Mouse (Mus musculus) neural tube, embryonic 14.5 days (tissue): Measurements from ENCODE around the gene Kcnj3. TPM values are rescaled to one million over a fixed set of nuclear protein-coding genes. Genes with fewer than 3 reads are reported as not detected.
A peak's percentile ranks its signal among the peaks of the same experiment; 100 is the strongest.

Experiments
- ATAC-seq: fragments of 200-750 bp; cut with Nextera tagmentation; 2 replicates; pipeline ENCODE4 v1.8.0; 2017; ENCODE audit warnings: low read depth, mild to moderate bottlenecking, moderate TSS enrichment, moderate library complexity
- H3K27ac ChIP-seq: fragments of 300-500 bp; sonication (generic); 2 replicates; pipeline ENCODE4 v1.5.1; 2014; ENCODE audit warnings: low read depth, mild to moderate bottlenecking, control low read depth, low read length, moderate library complexity, mixed read lengths
- H3K27me3 ChIP-seq: fragments of 300-500 bp; sonication (generic); 2 replicates; pipeline ENCODE4 v1.6.1; 2014; ENCODE audit warnings: low read length; ENCODE audit not compliant: control insufficient read depth, insufficient read depth
- H3K36me3 ChIP-seq: fragments of 300-500 bp; sonication (generic); 2 replicates; pipeline ENCODE4 v1.6.1; 2014; ENCODE audit warnings: low read length, mixed read lengths; ENCODE audit not compliant: control insufficient read depth, insufficient read depth
- H3K4me1 ChIP-seq: fragments of 300-500 bp; sonication (generic); 2 replicates; pipeline ENCODE4 v1.6.1; 2014; ENCODE audit warnings: low read length; ENCODE audit not compliant: control insufficient read depth, insufficient read depth
- H3K4me2 ChIP-seq: fragments of 300-500 bp; sonication (generic); 2 replicates; pipeline ENCODE4 v1.6.1; 2014; ENCODE audit warnings: mild to moderate bottlenecking, low read depth, low read length, control low read depth
- H3K4me3 ChIP-seq: fragments of 300-500 bp; sonication (generic); 2 replicates; pipeline ENCODE4 v1.5.1; 2014; ENCODE audit warnings: low read depth, low read length, control low read depth, mixed read lengths
- H3K9ac ChIP-seq: fragments of 300-500 bp; sonication (generic); replicated peaks from 2 replicates; pipeline ENCODE4 v1.6.1; 2014; ENCODE audit warnings: low read depth, mild to moderate bottlenecking, control low read depth, low read length, mixed read lengths
- H3K9me3 ChIP-seq: fragments of 300-500 bp; sonication (generic); 2 replicates; pipeline ENCODE4 v1.6.1; 2016; ENCODE audit warnings: low read length; ENCODE audit not compliant: control insufficient read depth
- WGBS: fragments of 180-500 bp; shearing (Covaris S2); extraction: QIAGEN DNeasy Blood & Tissue Kit; methylation state at CpG from one replicate; pipeline ENCODE4 v1.1.7; 2014; 5-methylcytosine and 5-hydroxymethylcytosine counted together
- polyA plus RNA-seq: library from polyadenylated mRNA; unstranded; fragments of >200 nt; fragmentation: Nextera tagmentation; extraction: Ambion mirVana; gene quantifications from 2 replicates; pipeline ENCODE4 v1.2.1, GENCODE M21; 2014

Gene Kcnj3
- 8.1 and 8.4 TPM in 2 replicates for polyA plus RNA-seq

DNA sequence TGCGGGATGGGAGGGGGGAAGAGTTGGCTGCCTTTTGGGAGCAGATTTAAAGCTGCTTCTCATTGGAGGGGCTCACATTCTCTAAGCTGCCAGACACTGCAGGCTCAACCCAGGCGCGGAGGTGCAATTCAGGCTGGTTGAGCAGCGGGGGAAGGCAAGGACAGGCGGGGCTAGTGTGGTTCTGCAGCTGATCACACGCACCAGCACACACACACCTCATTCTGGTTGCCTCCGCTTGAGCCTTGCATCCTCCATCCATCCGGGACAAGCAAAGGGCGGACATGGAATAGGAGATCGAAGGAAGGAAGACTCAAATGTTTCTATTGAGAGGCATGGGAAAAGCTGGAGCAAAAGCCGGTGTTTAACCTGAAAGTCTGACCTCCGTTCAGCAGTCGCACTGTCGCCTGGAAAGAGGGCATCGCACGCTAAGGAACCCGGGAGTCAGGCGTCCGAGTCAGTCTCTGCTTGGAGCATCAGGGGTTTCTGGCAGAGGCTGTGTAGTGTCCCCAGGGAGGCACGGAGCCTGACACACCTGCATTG is at the start of gene Kcnj3:
TSS of gene Kcnj3 (plus strand) at position 250 of the 540 bp plus-strand sequence.
- H3K4me3 ChIP-seq: peak within 1 kb of the TSS; percentile 59
- H3K36me3 ChIP-seq: no peaks in the 10 kb centered on the region
- ATAC-seq: peak; percentile 92
- under 1% methylated on average over 20 of the region's 20 CpGs for WGBS
- peak within 1 kb of the TSS; percentile 67 for H3K9ac ChIP-seq
- H3K27ac ChIP-seq: 0 out of 2 replicates have a peak within 1 kb of the TSS, but pooled peaks have one; percentile 49
- peaks cover 2% of the 10 kb centered on the region; the same call in 1 of the 2 replicates for H3K4me1 ChIP-seq
- peak within 1 kb of the TSS; percentile 85 for H3K4me2 ChIP-seq
- H3K9me3 ChIP-seq: no peaks in the 10 kb centered on the region
- H3K27me3 ChIP-seq: peaks cover 2% of the 10 kb centered on the region; the same call in 1 of the 2 replicates

DNA sequence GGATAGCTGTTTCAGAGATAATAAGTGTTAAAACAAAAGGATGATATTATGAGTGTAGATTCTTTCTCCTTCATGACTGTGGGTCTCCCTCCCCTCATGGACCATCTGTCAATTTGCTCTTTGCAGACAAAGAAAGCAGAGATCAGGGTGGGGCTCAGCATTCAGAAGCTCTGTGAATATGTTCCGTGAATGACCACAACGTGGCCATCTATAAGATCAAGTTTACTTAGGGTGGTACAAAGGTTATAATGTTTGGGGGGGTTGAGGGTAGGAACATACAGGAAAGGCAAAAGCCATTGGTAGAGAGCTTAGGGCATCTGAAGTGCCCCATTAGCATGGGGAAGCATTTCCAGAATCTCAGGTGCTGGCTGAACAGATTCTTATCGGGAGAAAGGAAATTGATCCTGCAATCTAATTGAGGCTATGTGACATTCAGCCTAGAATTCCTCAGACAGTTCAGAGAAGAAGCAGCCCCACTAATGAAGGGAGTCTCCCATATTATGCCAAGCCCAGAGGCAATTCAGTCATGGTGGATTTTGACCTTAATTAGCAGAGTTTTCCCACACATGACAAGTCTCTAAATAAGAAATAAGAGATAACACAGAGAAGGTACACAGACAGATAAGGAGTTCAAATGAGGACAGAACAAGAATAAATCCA is 45.3 kb upstream of the Kcnj3 start:
- no peak for ATAC-seq
- Histone ChIP-seq H3K36me3 (no peaks in the 10 kb centered on the region), H3K4me1 (no peaks in the 10 kb centered on the region), H3K4me2 (no peak overlapping the region), H3K27ac (no peak overlapping the region), H3K27me3 (no peaks in the 10 kb centered on the region), H3K4me3 (no peak overlapping the region), H3K9me3 (no peaks in the 10 kb centered on the region), H3K9ac (no peak overlapping the region)
- WGBS: 61% methylated on average over 3 of the region's 3 CpGs

DNA sequence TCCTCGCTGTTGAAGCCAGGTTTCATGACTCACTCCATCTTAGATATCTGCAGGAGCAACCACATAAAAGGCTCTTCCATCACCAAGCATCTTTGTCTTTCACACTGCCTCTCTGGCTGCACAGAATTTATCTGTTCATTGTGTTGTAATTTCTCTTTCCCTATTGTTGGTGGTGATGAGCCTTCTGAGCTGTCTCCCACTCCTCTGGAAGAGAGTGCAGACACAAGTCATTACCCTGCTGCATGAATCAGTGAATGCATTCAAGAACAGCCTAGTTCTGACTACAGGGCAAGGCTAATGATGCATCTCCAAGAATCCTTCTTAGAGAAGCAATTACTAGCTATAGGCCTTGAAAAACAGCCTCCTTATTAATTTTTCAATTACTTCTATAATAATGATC is 30.5 kb upstream of the Kcnj3 start:
- H3K4me3 ChIP-seq: no peak overlapping the region
- H3K27me3 ChIP-seq: no peaks in the 10 kb centered on the region
- no peak overlapping the region for H3K4me2 ChIP-seq
- no peak overlapping the region for H3K9ac ChIP-seq
- WGBS: 77% methylated on average over 1 of the region's 1 CpGs
- no peaks in the 10 kb centered on the region for H3K4me1 ChIP-seq
- ATAC-seq: no peak
- H3K27ac ChIP-seq: no peak overlapping the region
- no peaks in the 10 kb centered on the region for H3K9me3 ChIP-seq
- H3K36me3 ChIP-seq: no peaks in the 10 kb centered on the region

DNA sequence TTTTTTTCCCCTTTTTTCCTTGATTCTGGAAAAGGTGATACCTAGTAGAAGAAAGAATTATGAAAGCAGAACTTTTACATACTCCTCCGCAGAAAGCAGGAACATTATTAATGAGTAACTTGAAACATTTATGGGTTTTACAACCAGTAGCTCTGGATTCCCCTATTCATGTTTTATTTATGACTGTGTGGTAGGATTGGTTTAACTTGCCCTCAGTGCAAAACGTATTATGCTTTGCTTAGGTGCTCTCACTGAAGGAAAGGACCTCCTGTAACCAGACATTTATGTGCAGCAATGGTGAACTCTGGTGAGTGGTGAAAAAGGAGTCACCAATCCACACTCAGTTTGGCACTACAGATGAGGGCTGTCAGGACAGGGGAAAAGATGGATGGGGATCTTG is 8.1 kb upstream of the Kcnj3 start:
- H3K36me3 ChIP-seq: no peaks in the 10 kb centered on the region
- H3K4me1 ChIP-seq: no peaks in the 10 kb centered on the region
- 28% methylated on average over 2 of the region's 2 CpGs for WGBS
- no peaks in the 10 kb centered on the region for H3K27me3 ChIP-seq
- no peak overlapping the region for H3K4me3 ChIP-seq
- no peak overlapping the region for H3K4me2 ChIP-seq
- no peaks in the 10 kb centered on the region for H3K9me3 ChIP-seq
- no peak for ATAC-seq
- no peak overlapping the region for H3K27ac ChIP-seq
- no peak overlapping the region for H3K9ac ChIP-seq

DNA sequence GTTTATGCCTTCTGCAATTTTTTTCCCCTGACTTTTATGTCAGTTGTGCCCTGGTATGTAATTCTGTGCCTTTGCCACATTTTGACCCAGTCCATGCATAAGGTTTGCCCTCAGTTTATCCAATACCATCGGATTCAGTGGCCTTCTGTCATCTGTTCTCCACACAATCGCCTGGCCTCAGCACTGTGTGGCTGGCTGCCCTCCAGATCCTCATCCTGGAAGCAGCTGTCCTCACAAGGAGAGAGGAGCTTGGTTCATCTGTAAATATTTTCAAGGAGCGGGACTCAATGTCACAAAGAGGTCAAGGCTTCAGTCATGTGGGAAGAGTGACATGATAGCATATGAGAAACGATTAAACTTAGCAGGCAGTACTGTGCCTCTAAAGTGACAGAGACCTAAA is 3.7 kb upstream of the Kcnj3 start:
- WGBS: 72% methylated on average over 4 of the region's 4 CpGs
- Histone ChIP-seq H3K27me3 (no peaks in the 10 kb centered on the region), H3K9me3 (no peaks in the 10 kb centered on the region), H3K4me1 (peaks cover 2% of the 10 kb centered on the region; the same call in 1 of the 2 replicates), H3K27ac (no peak overlapping the region), H3K4me3 (no peak overlapping the region), H3K9ac (no peak overlapping the region), H3K4me2 (no peak overlapping the region), H3K36me3 (no peaks in the 10 kb centered on the region)
- ATAC-seq: no peak

DNA sequence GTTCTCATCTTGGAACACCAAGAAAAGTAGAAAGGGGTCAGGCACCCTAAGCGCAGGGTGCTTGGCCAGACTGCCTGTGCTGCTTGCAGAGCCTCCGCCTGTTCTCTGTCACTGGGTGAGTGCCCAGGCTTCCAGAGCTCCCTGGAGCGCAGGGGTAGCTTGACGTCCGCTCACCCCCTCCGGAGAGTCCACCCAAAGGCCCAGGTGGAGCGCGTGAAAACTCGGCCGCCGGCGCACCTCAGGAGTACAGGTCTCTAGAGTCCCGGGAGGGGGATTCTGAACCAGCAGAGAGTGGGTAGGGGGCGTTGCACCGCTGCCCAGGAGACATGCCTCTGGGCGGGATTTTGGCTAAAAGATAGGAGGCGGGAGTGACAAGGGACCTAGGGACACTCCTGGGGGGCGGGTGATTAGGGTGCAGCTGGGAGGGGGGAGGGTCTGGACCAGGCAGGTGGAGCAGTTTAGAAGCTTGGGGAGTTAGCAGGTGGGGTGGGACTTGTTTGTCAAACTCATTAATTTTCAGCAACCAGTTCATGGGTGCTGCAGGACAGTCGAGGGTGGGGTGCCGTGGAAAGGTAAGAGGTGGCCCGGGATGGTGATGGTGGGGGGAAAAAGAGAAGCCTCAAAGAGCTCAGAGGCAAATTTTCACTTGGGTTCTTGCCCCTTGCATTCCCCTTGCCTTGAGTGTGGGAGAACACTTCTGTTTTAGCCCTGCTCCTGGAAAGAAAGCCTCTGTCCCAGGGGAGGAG is 664 bp downstream of the Kcnj3 start:
- Histone ChIP-seq H3K36me3 (no peaks in the 10 kb centered on the region), H3K4me1 (peaks cover 2% of the 10 kb centered on the region; the same call in 1 of the 2 replicates), H3K4me3 (peak overlapping the region; percentile 59), H3K4me2 (peak overlapping the region; percentile 85), H3K9me3 (no peaks in the 10 kb centered on the region), H3K9ac (peak overlapping the region; percentile 67), H3K27me3 (peaks cover 2% of the 10 kb centered on the region; the same call in 1 of the 2 replicates), H3K27ac (0 out of 2 replicates have a peak overlapping the region, but pooled peaks have one; percentile 49)
- peak; percentile 68 for ATAC-seq
- WGBS: under 1% methylated on average over 21 of the region's 21 CpGs

DNA sequence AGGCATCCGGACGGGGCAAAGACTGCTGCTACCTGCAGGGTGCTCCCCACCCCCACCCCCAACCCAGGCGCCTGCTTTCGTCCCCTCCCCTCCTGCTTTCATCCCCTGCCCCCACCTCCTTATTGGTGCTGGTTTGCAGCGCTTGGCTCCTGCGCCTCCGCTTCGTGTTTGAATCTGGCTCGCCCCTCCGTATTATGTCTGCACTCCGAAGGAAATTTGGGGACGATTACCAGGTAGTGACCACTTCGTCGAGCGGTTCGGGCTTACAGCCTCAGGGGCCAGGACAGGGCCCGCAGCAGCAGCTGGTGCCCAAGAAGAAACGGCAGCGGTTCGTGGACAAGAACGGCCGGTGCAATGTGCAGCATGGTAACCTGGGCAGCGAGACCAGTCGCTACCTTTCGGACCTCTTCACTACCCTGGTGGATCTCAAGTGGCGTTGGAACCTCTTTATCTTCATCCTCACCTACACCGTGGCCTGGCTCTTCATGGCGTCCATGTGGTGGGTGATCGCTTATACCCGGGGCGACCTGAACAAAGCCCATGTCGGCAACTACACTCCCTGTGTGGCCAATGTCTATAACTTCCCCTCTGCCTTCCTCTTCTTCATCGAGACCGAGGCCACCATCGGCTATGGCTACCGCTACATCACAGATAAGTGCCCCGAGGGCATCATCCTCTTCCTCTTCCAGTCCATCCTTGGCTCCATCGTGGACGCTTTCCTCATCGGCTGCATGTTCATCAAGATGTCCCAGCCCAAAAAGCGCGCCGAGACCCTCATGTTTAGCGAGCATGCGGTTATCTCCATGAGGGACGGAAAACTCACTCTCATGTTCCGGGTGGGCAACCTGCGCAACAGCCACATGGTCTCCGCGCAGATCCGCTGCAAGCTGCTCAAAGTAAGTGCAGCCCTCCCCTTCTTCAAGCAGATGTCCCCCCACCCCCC is 1.5 kb downstream of the Kcnj3 start:
- Histone ChIP-seq H3K4me2 (peak overlapping the region; percentile 85), H3K27ac (no peak overlapping the region), H3K4me1 (peaks cover 4% of the 10 kb centered on the region; the same call in 1 of the 2 replicates), H3K27me3 (peaks cover 2% of the 10 kb centered on the region; the same call in 1 of the 2 replicates), H3K9ac (peak overlapping the region; percentile 67), H3K9me3 (no peaks in the 10 kb centered on the region), H3K4me3 (peak overlapping the region; percentile 59), H3K36me3 (no peaks in the 10 kb centered on the region)
- ATAC-seq: peak; percentile 44
- 1% methylated on average over 51 of the region's 51 CpGs for whole genome bisulfite sequencing

DNA sequence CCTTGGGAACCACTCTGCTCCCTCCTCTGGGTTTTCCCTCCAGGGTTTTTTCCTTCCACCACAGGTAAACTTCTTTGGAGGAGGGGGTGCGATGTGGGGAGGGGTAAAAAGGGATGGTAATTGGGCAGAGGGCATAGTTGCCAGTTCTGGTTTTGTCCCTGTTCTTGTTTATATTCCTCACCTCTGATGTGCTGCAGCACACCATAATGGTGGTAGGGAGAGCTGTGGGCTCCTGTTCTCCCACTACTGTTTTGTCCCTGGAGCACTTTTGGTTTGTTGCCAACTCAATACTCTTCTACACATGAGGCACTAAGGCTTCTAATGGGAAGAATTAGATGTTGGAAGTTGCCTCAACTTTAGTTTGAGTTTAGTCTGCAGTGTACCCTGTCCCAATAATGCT is 2.2 kb downstream of the Kcnj3 start:
- no peak for ATAC-seq
- H3K4me3 ChIP-seq: peak overlapping the region; percentile 59
- peaks cover 4% of the 10 kb centered on the region; the same call in 1 of the 2 replicates for H3K4me1 ChIP-seq
- H3K36me3 ChIP-seq: no peaks in the 10 kb centered on the region
- no peak overlapping the region for H3K27ac ChIP-seq
- peak overlapping the region; percentile 67 for H3K9ac ChIP-seq
- WGBS: 0% methylated on average over 1 of the region's 1 CpGs
- H3K9me3 ChIP-seq: no peaks in the 10 kb centered on the region
- H3K4me2 ChIP-seq: peak overlapping the region; percentile 85
- peaks cover 2% of the 10 kb centered on the region; the same call in 1 of the 2 replicates for H3K27me3 ChIP-seq
